Mouse (Mus musculus): ENCODE data around the gene Sctr. TPM values are rescaled to one million over a fixed set of nuclear protein-coding genes. Genes with fewer than 3 reads are reported as not detected.

Gene Sctr
- polyA plus RNA-seq, 1 experiment from 2014 or later = 0.98 TPM

GRCm38 (mm10) chr1:119975141-119975540 is 31.6 kb upstream of the Sctr start:
- Histone ChIP-seq H3K9me3 (ENCODE audit: control insufficient read depth) (no peaks in the 10 kb centered on the region), H3K4me1 (replicated peaks; ENCODE audit: control insufficient read depth, insufficient read depth, low read length) (no peaks in the 10 kb centered on the region), H3K4me2 (replicated peaks; ENCODE audit: low read depth) (no peak overlapping the region), H3K4me3 (ENCODE audit: low read depth, low read length) (no peak overlapping the region), H3K9ac (ENCODE audit: low read depth, low read length) (no peak overlapping the region), H3K27me3 (replicated peaks; ENCODE audit: control insufficient read depth, insufficient read depth, low read length) (no peaks in the 10 kb centered on the region), H3K27ac (ENCODE audit: low read depth, low read length) (no peak overlapping the region), H3K36me3 (ENCODE audit: control insufficient read depth, insufficient read depth) (no peaks in the 10 kb centered on the region)
- no peak for TF ChIP-seq CTCF (IDR thresholded peaks at IDR 0.05; ENCODE audit: low read depth)
- WGBS = 36% methylated on average over 4 of the region's 4 CpGs
- no peak for ATAC-seq

- TF ChIP-seq CTCF (IDR thresholded peaks at IDR 0.05; ENCODE audit: low read depth) = no peak
- no peak for ATAC-seq
- Histone ChIP-seq H3K4me2 (replicated peaks; ENCODE audit: low read depth) (no peak overlapping the region), H3K9ac (ENCODE audit: low read depth, low read length) (no peak overlapping the region), H3K9me3 (ENCODE audit: control insufficient read depth) (no peaks in the 10 kb centered on the region), H3K27ac (ENCODE audit: low read depth, low read length) (no peak overlapping the region), H3K4me3 (ENCODE audit: low read depth, low read length) (no peak overlapping the region), H3K4me1 (replicated peaks; ENCODE audit: control insufficient read depth, insufficient read depth, low read length) (no peaks in the 10 kb centered on the region), H3K36me3 (ENCODE audit: control insufficient read depth, insufficient read depth) (no peaks in the 10 kb centered on the region), H3K27me3 (replicated peaks; ENCODE audit: control insufficient read depth, insufficient read depth, low read length) (no peaks in the 10 kb centered on the region)
- WGBS = 91% methylated on average over 5 of the region's 5 CpGs
These were observed 20.1 kb upstream of the Sctr start for GRCm38 (mm10) chr1:119986555-119986954.

GRCm38 (mm10) chr1:119996798-119997581 is 9.7 kb upstream of the Sctr start, which contains the start of gene Cfap221:
TSS of gene Cfap221 (minus strand) at chr1:119997234.
- Histone ChIP-seq H3K4me3 (ENCODE audit: low read depth, low read length) (peak within 1 kb of the TSS; percentile 46), H3K4me1 (replicated peaks; ENCODE audit: control insufficient read depth, insufficient read depth, low read length) (no peaks in the 10 kb centered on the region), H3K27me3 (replicated peaks; ENCODE audit: control insufficient read depth, insufficient read depth, low read length) (no peaks in the 10 kb centered on the region), H3K9ac (ENCODE audit: low read depth, low read length) (0 out of 2 replicates have a peak within 1 kb of the TSS, but pooled peaks have one; percentile 26), H3K36me3 (ENCODE audit: control insufficient read depth, insufficient read depth) (no peaks in the 10 kb centered on the region), H3K4me2 (replicated peaks; ENCODE audit: low read depth) (peak within 1 kb of the TSS; percentile 81), H3K9me3 (ENCODE audit: control insufficient read depth) (no peaks in the 10 kb centered on the region), H3K27ac (ENCODE audit: low read depth, low read length) (no peak within 1 kb of the TSS)
- TF ChIP-seq CTCF (IDR thresholded peaks at IDR 0.05; ENCODE audit: low read depth) = no peak
- peak; percentile 83 for ATAC-seq
- 6% methylated on average over 30 of the region's 30 CpGs for WGBS

DNA sequence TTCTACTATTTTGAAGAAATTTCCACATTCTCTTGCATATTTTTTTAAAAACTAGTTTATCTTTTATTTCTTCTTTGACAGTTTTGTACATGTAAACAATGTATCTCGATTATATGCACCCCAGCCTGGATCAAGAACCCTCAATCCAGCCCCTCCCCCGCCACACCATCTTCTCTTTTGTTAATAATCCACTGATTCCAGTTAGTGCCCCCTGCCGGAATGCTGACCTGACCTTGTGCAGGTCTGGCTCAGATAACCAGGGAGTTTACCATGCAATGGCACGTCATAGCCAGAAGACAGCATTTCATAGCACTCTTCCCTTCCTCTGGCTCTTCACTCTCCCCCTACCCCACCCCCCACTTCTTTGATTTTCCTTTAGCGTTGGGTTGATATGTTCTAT is 9.1 kb upstream of the Sctr start:
- H3K36me3 ChIP-seq (ENCODE audit: control insufficient read depth, insufficient read depth) = no peaks in the 10 kb centered on the region
- ATAC-seq = no peak
- no peak overlapping the region for H3K27ac ChIP-seq (ENCODE audit: low read depth, low read length)
- no peaks in the 10 kb centered on the region for H3K9me3 ChIP-seq (ENCODE audit: control insufficient read depth)
- no peaks in the 10 kb centered on the region for H3K27me3 ChIP-seq (replicated peaks; ENCODE audit: control insufficient read depth, insufficient read depth, low read length)
- peak overlapping the region; percentile 46 for H3K4me3 ChIP-seq (ENCODE audit: low read depth, low read length)
- no peaks in the 10 kb centered on the region for H3K4me1 ChIP-seq (replicated peaks; ENCODE audit: control insufficient read depth, insufficient read depth, low read length)
- 21% methylated on average over 5 of the region's 5 CpGs for WGBS
- peak overlapping the region; percentile 81 for H3K4me2 ChIP-seq (replicated peaks; ENCODE audit: low read depth)
- peak; percentile 61 for TF ChIP-seq CTCF (IDR thresholded peaks at IDR 0.05; ENCODE audit: low read depth)
- no peak overlapping the region for H3K9ac ChIP-seq (ENCODE audit: low read depth, low read length)

GRCm38 (mm10) chr1:120007851-120008588 is 1.3 kb downstream of the Sctr start:
- no peak overlapping the region for H3K9ac ChIP-seq (ENCODE audit: low read depth, low read length)
- WGBS = 47% methylated on average over 11 of the region's 11 CpGs
- no peak overlapping the region for H3K27ac ChIP-seq (ENCODE audit: low read depth, low read length)
- peak overlapping the region; percentile 28 for H3K4me3 ChIP-seq (ENCODE audit: low read depth, low read length)
- peak overlapping the region; percentile 60 for H3K4me2 ChIP-seq (replicated peaks; ENCODE audit: low read depth)
- no peaks in the 10 kb centered on the region; the same call in 1 of the 2 replicates for H3K4me1 ChIP-seq (replicated peaks; ENCODE audit: control insufficient read depth, insufficient read depth, low read length)
- H3K9me3 ChIP-seq (ENCODE audit: control insufficient read depth) = no peaks in the 10 kb centered on the region
- peaks cover 12% of the 10 kb centered on the region; the same call in 1 of the 2 replicates for H3K27me3 ChIP-seq (replicated peaks; ENCODE audit: control insufficient read depth, insufficient read depth, low read length)
- no peak for TF ChIP-seq CTCF (IDR thresholded peaks at IDR 0.05; ENCODE audit: low read depth)
- no peak for ATAC-seq
- no peaks in the 10 kb centered on the region for H3K36me3 ChIP-seq (ENCODE audit: control insufficient read depth, insufficient read depth)

GRCm38 (mm10) chr1:120012638-120013037 is 5.9 kb downstream of the Sctr start:
- Histone ChIP-seq H3K36me3 (ENCODE audit: control insufficient read depth, insufficient read depth) (no peaks in the 10 kb centered on the region), H3K9ac (ENCODE audit: low read depth, low read length) (no peak overlapping the region), H3K4me1 (replicated peaks; ENCODE audit: control insufficient read depth, insufficient read depth, low read length) (no peaks in the 10 kb centered on the region), H3K9me3 (ENCODE audit: control insufficient read depth) (no peaks in the 10 kb centered on the region), H3K27ac (ENCODE audit: low read depth, low read length) (no peak overlapping the region), H3K27me3 (replicated peaks; ENCODE audit: control insufficient read depth, insufficient read depth, low read length) (peaks cover 5% of the 10 kb centered on the region; the same call in 1 of the 2 replicates), H3K4me3 (ENCODE audit: low read depth, low read length) (no peak overlapping the region), H3K4me2 (replicated peaks; ENCODE audit: low read depth) (no peak overlapping the region)
- no peak for ATAC-seq
- TF ChIP-seq CTCF (IDR thresholded peaks at IDR 0.05; ENCODE audit: low read depth) = no peak
- 82% methylated on average over 12 of the region's 12 CpGs for WGBS

Data from intestine, postnatal 0 days (tissue).